Mouse (Mus musculus) ES-Bruce4 (cell line): ENCODE data around the gene Srp14.
A peak's percentile ranks its signal among the peaks of the same experiment; 100 is the strongest.

ENCODE experiments used
- CTCF ChIP-seq: IDR thresholded peaks from one replicate; pipeline ENCODE4 v1.8.1; 2011; ENCODE audit warnings: low read depth, low read length
- EP300 ChIP-seq: IDR thresholded peaks from 2 replicates; pipeline ENCODE4 v1.6.1; 2011; ENCODE audit warnings: low read depth, low read length; ENCODE audit not compliant: insufficient read depth

- TF ChIP-seq CTCF (peak; percentile 60), EP300 (no peak)
Observed at GRCm38 (mm10) chr2:118430630-118431029, 48.9 kb downstream of the Srp14 start.
